ENCODE assay signal across 27 mouse cellular contexts in the genomic region with DNA sequence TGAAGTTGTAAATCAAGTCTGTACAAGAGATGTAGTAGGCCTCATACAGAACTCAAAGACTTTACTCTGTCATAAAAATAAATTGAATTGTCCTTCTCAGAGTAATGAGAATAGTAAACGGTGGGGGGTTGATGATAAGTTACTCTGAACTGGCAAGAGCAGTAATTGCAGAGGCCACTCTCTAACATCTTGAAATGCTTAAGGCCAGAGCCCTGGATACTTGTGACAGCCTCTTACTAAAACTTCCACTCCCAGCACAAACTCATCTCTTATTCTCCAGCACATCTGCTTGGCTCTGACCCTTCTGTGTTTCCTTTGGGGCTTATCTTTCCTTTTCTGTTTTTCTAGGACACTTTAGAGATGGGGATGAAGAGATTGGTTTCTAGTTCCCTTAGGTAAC.
DNase-seq lines count a peak whose midpoint lies in the region; ATAC-seq and TF ChIP-seq lines count a peak whose summit lies in the region.
"Had no signal": no experiment of that assay in that cellular context is flagged by ENCODE, and none has a peak within 500 bp of the region (broad histone marks: within the 10 kb centered on the region; RNA-seq: fewer than 3 reads in every experiment).

No protein-coding gene starts in this region.

- H3K27ac ChIP-seq in intestine, embryonic 15.5 days, result no peak overlapping the region
- no peak overlapping the region for H3K27ac ChIP-seq in intestine, postnatal 0 days (ENCODE audit: low read depth, low read length)
- no peak overlapping the region for H3K27ac ChIP-seq in forebrain, embryonic 15.5 days (replicated peaks)
- H3K27ac ChIP-seq in forebrain, embryonic 10.5 days, result no peak overlapping the region
- H3K27ac ChIP-seq: hindbrain, embryonic 13.5 days; liver, embryonic 14.5 days; macrophage had no signal

- peak; percentile 44 for DNase-seq in embryo, embryonic 11 days
- peak; percentile 26 for DNase-seq in hindlimb bud, embryonic 11.5 days (ENCODE audit: extremely low spot score, low read depth, low spot score)
- no peak for DNase-seq in forebrain, embryonic 10.5 days (ENCODE audit: extremely low spot score, low spot score)
- DNase-seq in thymus, adult 18-20 months, result no peak
- DNase-seq: adrenal gland, postnatal 25 days; cerebellum, adult 11-12 months; cerebellum, postnatal 14 days; gastrocnemius, postnatal 10 days; heart, adult 11 months; heart, postnatal 4 days; kidney, adult 2 months; kidney, postnatal 4 days; liver; lung, adult 2 months; lung, postnatal 10 days; right cerebral cortex, adult 18-20 months; thymus, postnatal 4 days had no signal

- no peaks in the 10 kb centered on the region for H3K4me1 ChIP-seq in intestine, embryonic 15.5 days (replicated peaks)
- no peaks in the 10 kb centered on the region for H3K4me1 ChIP-seq in intestine, postnatal 0 days (replicated peaks; ENCODE audit: control insufficient read depth, insufficient read depth, low read length)
- peaks cover 11% of the 10 kb centered on the region for H3K4me1 ChIP-seq in forebrain, embryonic 15.5 days
- peaks cover 21% of the 10 kb centered on the region for H3K4me1 ChIP-seq in forebrain, embryonic 10.5 days

- H3K9me3 ChIP-seq in intestine, embryonic 15.5 days, result no peaks in the 10 kb centered on the region
- no peaks in the 10 kb centered on the region for H3K9me3 ChIP-seq in intestine, postnatal 0 days (ENCODE audit: control insufficient read depth)
- H3K9me3 ChIP-seq in forebrain, embryonic 15.5 days, result no peaks in the 10 kb centered on the region
- H3K9me3 ChIP-seq in forebrain, embryonic 10.5 days, result no peaks in the 10 kb centered on the region
- H3K9me3 ChIP-seq: hindbrain, embryonic 13.5 days had no signal

- 0 out of 2 replicates have a peak, but pooled peaks have one; percentile 36 for ATAC-seq in intestine, embryonic 15.5 days
- no peak for ATAC-seq in intestine, postnatal 0 days
- ATAC-seq in forebrain, embryonic 15.5 days (replicated peaks), result no peak
- ATAC-seq: CD4-positive, CD25-positive, alpha-beta regulatory T cell, adult 4 months; forebrain, embryonic 14.5 days; midbrain, embryonic 16.5 days had no signal

- TF ChIP-seq CTCF in intestine, postnatal 0 days (IDR thresholded peaks at IDR 0.05; ENCODE audit: low read depth), result no peak

- 21% methylated on average over 1 of the region's 1 CpGs for WGBS in intestine, embryonic 15.5 days
- WGBS in intestine, postnatal 0 days, result 3% methylated on average over 1 of the region's 1 CpGs
- 48% methylated on average over 1 of the region's 1 CpGs for WGBS in forebrain, embryonic 15.5 days
- WGBS in forebrain, embryonic 10.5 days, result 62% methylated on average over 1 of the region's 1 CpGs

- H3K4me2 ChIP-seq in intestine, embryonic 15.5 days (replicated peaks), result no peak overlapping the region
- H3K4me2 ChIP-seq in intestine, postnatal 0 days (replicated peaks; ENCODE audit: low read depth), result no peak overlapping the region
- H3K4me2 ChIP-seq in forebrain, embryonic 15.5 days (replicated peaks), result no peak overlapping the region
- H3K4me2 ChIP-seq: heart, embryonic 11.5 days; hindbrain, embryonic 13.5 days had no signal

- H3K9ac ChIP-seq in intestine, embryonic 15.5 days, result no peak overlapping the region
- no peak overlapping the region for H3K9ac ChIP-seq in intestine, postnatal 0 days (ENCODE audit: low read depth, low read length)
- H3K9ac ChIP-seq in forebrain, embryonic 15.5 days (replicated peaks), result no peak overlapping the region
- H3K9ac ChIP-seq: hindbrain, embryonic 13.5 days; liver, embryonic 14.5 days had no signal

- H3K4me3 ChIP-seq in intestine, embryonic 15.5 days (replicated peaks), result no peak overlapping the region
- no peak overlapping the region for H3K4me3 ChIP-seq in intestine, postnatal 0 days (ENCODE audit: low read depth, low read length)
- H3K4me3 ChIP-seq in forebrain, embryonic 15.5 days, result no peak overlapping the region
- no peak overlapping the region for H3K4me3 ChIP-seq in forebrain, embryonic 10.5 days
- H3K4me3 ChIP-seq: hindbrain, embryonic 13.5 days had no signal

- H3K27me3 ChIP-seq in intestine, embryonic 15.5 days (replicated peaks), result no peaks in the 10 kb centered on the region
- no peaks in the 10 kb centered on the region for H3K27me3 ChIP-seq in intestine, postnatal 0 days (replicated peaks; ENCODE audit: control insufficient read depth, insufficient read depth, low read length)
- no peaks in the 10 kb centered on the region for H3K27me3 ChIP-seq in forebrain, embryonic 15.5 days
- no peaks in the 10 kb centered on the region for H3K27me3 ChIP-seq in forebrain, embryonic 10.5 days (ENCODE audit: poor library complexity, severe bottlenecking)
- H3K27me3 ChIP-seq: hindbrain, embryonic 13.5 days had no signal

- H3K36me3 ChIP-seq in intestine, embryonic 15.5 days, result no peaks in the 10 kb centered on the region
- H3K36me3 ChIP-seq in intestine, postnatal 0 days (ENCODE audit: control insufficient read depth, insufficient read depth), result no peaks in the 10 kb centered on the region
- H3K36me3 ChIP-seq in forebrain, embryonic 15.5 days, result no peaks in the 10 kb centered on the region
- no peaks in the 10 kb centered on the region for H3K36me3 ChIP-seq in forebrain, embryonic 10.5 days (replicated peaks)
- H3K36me3 ChIP-seq: hindbrain, embryonic 13.5 days had no signal

Comparison
In these comparisons a context has a peak if more than half of its experiments do, and no peak if none do; other contexts are left out.
1. DNase-seq: peak in embryo, embryonic 11 days (single experiment) and hindlimb bud, embryonic 11.5 days (single experiment); none in forebrain, embryonic 10.5 days (single experiment) and thymus, adult 18-20 months (0 of 2).